Mouse (Mus musculus) hindbrain, embryonic 10.5 days (tissue): ENCODE data around the gene Esp8. TPM values are rescaled to one million over a fixed set of nuclear protein-coding genes. Genes with fewer than 3 reads are reported as not detected.
"Not testable (repeated sequence)": the region's sequence is repeated elsewhere in the genome, so short reads cannot be mapped to it uniquely, and the experiment has no call there.

Experiments
- DNase-seq: peaks from one replicate; pipeline ENCODE4 v3.0.0-alpha.2; 2017; ENCODE audit warnings: low spot score
- H3K27ac ChIP-seq: fragments of 300-500 bp; sonication (generic); 2 replicates; pipeline ENCODE4 v1.5.1; 2016; ENCODE audit warnings: mild to moderate bottlenecking, moderate library complexity
- H3K27me3 ChIP-seq: fragments of 300-500 bp; sonication (generic); 2 replicates; pipeline ENCODE4 v1.6.1; 2016; ENCODE audit warnings: mild to moderate bottlenecking; ENCODE audit not compliant: poor library complexity, insufficient read depth, severe bottlenecking
- H3K36me3 ChIP-seq: fragments of 300-500 bp; sonication (generic); 2 replicates; pipeline ENCODE4 v1.6.1; 2016; ENCODE audit warnings: mild to moderate bottlenecking, moderate library complexity
- H3K4me1 ChIP-seq: fragments of 300-500 bp; sonication (generic); replicated peaks from 2 replicates; pipeline ENCODE4 v1.6.1; 2016; ENCODE audit warnings: mild to moderate bottlenecking
- H3K4me3 ChIP-seq: fragments of 300-500 bp; sonication (generic); 2 replicates; pipeline ENCODE4 v1.5.1; 2016; ENCODE audit warnings: mild to moderate bottlenecking, moderate library complexity
- H3K9me3 ChIP-seq: fragments of 300-500 bp; sonication (generic); 2 replicates; pipeline ENCODE4 v1.6.1; 2016; ENCODE audit warnings: mild to moderate bottlenecking, moderate library complexity
- WGBS: fragments of 180-500 bp; shearing (Covaris S2); methylation state at CpG from one replicate; pipeline ENCODE4 v1.1.7; 2016; 5-methylcytosine and 5-hydroxymethylcytosine counted together
- polyA plus RNA-seq: library from polyadenylated mRNA; unstranded; fragments of >200 nt; fragmentation: Nextera tagmentation; extraction: Ambion mirVana; gene quantifications from 2 replicates; pipeline ENCODE4 v1.2.1, GENCODE M21; 2016

Esp8 gene
- polyA plus RNA-seq = not detected in 2 replicates

DNA sequence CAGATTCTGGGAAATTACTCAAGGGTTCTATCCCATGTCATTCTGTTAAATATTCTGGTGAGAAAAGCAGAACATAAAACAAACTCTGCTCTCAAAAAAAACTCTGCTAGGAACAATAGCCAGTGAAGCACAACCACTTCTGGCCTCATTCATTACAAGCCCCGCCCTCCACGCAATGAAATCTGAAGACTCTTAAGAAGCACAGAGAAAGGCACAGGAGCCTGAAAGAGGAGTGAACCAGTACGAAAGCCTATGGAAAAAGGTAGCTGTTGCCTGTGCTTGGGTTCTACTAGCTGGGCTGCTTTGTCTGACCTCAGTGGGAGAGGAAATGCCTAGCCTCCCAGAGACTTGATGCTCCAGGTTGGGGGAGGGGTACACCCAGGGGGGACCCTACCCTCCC lies at the start of gene Esp8:
Gene Esp8 (plus strand): TSS at position 205 of the 400 bp plus-strand sequence.
- 42% methylated on average over 3 of the region's 3 CpGs for WGBS
- no peaks in the 10 kb centered on the region for H3K36me3 ChIP-seq
- no peak within 1 kb of the TSS for H3K4me3 ChIP-seq
- H3K4me1 ChIP-seq = peaks cover 4% of the 10 kb centered on the region; the same call in 1 of the 2 replicates
- no peak within 1 kb of the TSS for H3K27ac ChIP-seq
- no peaks in the 10 kb centered on the region for H3K27me3 ChIP-seq
- no peaks in the 10 kb centered on the region for H3K9me3 ChIP-seq
- DNase-seq = no peak

DNA sequence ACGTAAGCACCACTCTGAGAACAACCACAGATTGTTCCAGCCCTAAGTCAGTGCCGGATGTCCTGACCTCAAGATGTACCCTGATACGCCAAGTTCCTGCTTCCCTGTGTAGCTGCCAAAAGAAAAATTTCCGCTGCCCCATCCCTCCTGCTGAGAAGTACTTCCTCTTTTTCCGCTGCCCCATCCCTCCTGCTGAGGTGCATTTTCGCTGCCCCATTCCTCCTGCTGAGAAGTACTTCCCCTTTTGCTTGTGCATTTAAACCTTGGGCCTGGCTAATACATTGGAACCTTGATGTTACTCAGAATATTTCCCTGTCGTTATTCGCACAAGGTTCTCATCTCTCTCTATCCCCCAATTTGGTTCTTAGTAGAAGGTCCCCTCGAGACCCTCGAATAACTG lies 36.3 kb upstream of the Esp8 start:
- 67% methylated on average over 10 of the region's 10 CpGs for WGBS
- not testable (repeated sequence) for H3K27me3 ChIP-seq, H3K9me3 ChIP-seq, H3K4me1 ChIP-seq, DNase-seq, H3K36me3 ChIP-seq, H3K4me3 ChIP-seq, H3K27ac ChIP-seq

DNA sequence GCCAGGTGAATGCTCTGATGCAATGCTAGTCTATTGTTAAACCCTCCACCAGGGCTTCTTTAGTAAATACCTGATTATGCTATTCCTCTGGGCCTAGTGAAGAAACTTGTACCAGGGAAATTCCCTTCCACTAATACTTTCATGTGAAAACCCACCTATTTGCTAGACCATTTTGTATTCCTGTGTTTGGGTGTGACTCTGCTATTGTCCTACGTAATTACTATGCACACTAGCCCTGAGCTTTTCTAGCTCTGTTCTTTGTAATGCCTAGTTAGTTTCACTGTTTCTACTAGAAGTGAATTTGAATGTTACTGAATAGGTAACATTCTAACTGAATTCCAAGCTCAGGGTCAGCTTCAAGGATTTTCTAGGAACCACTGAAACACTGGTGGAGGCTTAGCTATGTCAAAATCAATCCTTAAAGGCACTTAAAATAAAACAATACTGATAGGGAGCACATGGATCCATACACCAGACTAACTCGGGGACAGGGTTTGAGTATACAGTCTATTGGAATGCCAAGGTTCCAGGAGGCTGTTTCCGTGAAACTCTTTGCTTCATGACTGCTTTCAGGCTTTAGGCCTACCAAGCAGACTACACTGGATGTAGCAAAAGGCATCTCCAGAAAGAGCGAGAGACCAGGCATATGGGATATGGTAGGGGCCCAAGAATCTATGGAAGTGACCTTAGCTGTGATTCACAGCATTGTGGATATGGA lies 24.2 kb upstream of the Esp8 start:
- not testable (repeated sequence) for DNase-seq, H3K36me3 ChIP-seq, H3K27me3 ChIP-seq, H3K9me3 ChIP-seq, H3K4me3 ChIP-seq, H3K4me1 ChIP-seq, H3K27ac ChIP-seq
- 93% methylated on average over 4 of the region's 4 CpGs for WGBS

DNA sequence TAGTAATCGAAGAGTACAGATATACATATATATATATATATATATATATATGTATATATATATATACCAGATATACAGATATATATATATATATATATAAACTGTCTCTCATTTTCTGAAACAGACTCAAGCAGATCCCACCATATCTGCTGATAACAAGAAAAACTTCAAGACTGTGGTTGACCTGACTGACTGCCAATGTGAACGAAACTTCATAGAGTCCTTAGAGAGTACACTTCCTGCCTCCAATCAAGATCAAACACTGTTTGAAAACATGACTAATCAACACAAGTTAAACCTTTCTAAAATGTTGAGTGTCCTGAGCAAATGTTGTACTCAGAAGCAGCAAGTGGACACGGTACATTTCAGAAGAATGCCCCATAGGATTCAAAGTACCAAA lies 10.0 kb downstream of the Esp8 start:
- Histone ChIP-seq H3K27ac (no peak overlapping the region), H3K4me1 (no peaks in the 10 kb centered on the region), H3K27me3 (no peaks in the 10 kb centered on the region), H3K9me3 (no peaks in the 10 kb centered on the region), H3K4me3 (no peak overlapping the region), H3K36me3 (no peaks in the 10 kb centered on the region)
- no peak for DNase-seq
- 68% methylated on average over 3 of the region's 3 CpGs for WGBS

DNA sequence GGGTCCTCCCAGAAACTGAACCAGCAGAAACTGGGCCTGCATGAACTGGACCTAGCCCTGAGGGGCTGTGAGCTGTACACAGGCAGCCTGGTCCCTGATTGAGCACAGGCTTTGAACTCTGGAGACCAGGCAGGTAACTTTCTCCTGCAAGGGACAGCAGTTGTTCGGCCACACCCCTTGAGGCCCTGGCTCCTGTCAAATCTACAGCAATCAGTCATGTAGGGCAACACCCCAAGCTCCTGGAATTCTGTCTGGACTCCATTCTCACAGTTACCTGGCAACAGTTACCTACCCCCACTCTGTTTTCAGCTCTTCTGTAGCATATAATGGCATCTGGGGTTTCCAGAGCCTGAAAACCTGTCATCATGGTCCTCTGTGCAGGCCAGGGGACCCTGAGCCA lies 11.3 kb downstream of the Esp8 start:
- WGBS = 81% methylated on average over 1 of the region's 1 CpGs
- no peaks in the 10 kb centered on the region for H3K9me3 ChIP-seq
- H3K4me1 ChIP-seq = no peaks in the 10 kb centered on the region
- H3K27ac ChIP-seq = no peak overlapping the region
- H3K27me3 ChIP-seq = no peaks in the 10 kb centered on the region
- H3K4me3 ChIP-seq = no peak overlapping the region
- no peaks in the 10 kb centered on the region for H3K36me3 ChIP-seq
- no peak for DNase-seq

DNA sequence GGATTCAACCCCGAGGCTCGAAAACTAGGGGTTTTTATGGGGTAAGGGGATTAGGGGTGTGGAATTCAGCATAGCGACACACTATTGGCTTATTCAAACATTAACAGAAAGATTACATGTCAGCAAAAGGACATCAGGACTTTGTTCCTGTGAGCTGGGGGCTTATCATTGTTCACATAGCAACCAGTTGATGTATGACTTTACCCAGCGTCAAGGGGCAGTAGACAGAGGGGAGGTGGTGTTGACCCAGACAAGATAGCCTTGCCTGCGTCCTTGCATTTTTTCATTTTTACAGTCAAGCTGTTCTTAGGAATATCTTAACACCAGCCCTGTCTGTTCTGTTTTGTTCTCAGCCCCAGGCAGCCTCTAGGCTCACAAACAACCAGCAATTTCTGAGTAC lies 27.2 kb downstream of the Esp8 start:
- not testable (repeated sequence) for H3K9me3 ChIP-seq, H3K27ac ChIP-seq, H3K4me1 ChIP-seq, DNase-seq, H3K4me3 ChIP-seq, H3K36me3 ChIP-seq, H3K27me3 ChIP-seq
- WGBS = 85% methylated on average over 5 of the region's 5 CpGs

DNA sequence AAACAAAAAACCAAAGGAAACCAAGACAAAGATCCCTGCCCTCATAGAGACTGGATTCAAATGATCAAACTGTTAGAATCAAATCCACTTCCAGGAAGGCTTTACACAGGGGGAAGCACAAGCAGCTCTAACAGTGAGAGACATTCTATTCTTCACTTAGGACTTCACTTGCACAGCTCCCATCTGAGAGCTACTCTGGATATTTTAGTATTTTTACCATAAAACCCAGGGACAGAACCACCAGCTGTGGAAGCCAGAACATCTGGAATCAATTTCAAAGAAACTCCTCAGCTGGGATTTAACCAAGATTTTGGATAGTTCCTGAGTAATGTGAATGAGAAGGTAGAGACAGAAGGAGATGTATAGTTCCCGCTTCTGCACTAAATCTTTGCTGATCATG lies 33.6 kb downstream of the Esp8 start:
- H3K9me3 ChIP-seq = no peaks in the 10 kb centered on the region
- H3K27me3 ChIP-seq = no peaks in the 10 kb centered on the region
- H3K36me3 ChIP-seq = no peaks in the 10 kb centered on the region
- WGBS = 60% methylated on average over 1 of the region's 1 CpGs
- no peaks in the 10 kb centered on the region for H3K4me1 ChIP-seq
- no peak overlapping the region for H3K4me3 ChIP-seq
- no peak overlapping the region for H3K27ac ChIP-seq
- DNase-seq = no peak

DNA sequence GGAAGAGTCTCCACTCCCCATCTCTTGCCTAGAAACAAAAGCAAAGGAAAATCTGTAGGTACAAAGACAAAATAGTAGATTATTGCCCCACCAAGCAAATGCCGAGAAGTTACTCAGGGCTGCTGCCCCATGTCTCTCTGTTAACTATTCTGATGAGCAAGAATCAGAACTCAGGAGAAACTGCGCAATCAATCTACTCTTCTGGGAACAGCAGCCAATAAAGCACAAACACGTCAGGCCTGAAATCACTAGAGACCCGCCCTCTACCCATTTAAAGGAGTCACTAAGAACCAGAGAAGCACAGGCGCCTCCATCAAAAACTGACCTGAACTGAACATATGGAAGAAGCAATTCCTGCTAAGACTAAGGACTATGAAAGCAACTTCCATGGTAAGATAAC lies 41.4 kb downstream of the Esp8 start, which contains the start of gene Esp6:
Gene Esp6 (plus strand): TSS at position 301 of the 400 bp plus-strand sequence.
- 89% methylated on average over 5 of the region's 5 CpGs for WGBS
- no peaks in the 10 kb centered on the region for H3K9me3 ChIP-seq
- no peaks in the 10 kb centered on the region for H3K36me3 ChIP-seq
- H3K4me1 ChIP-seq = no peaks in the 10 kb centered on the region
- no peak within 1 kb of the TSS for H3K27ac ChIP-seq
- H3K27me3 ChIP-seq = no peaks in the 10 kb centered on the region
- no peak within 1 kb of the TSS for H3K4me3 ChIP-seq
- DNase-seq = no peak

Other genes starting within 250 kb of the Esp8 start
- gene Crisp1, start 200.8 kb upstream of the Esp8 start, polyA plus RNA-seq = not detected in 2 replicates
- not detected in 2 replicates for gene Esp6, start 41.5 kb downstream of the Esp8 start, polyA plus RNA-seq
- gene Esp4, start 78.6 kb downstream of the Esp8 start, polyA plus RNA-seq = not detected in 2 replicates
- gene Esp3, start 112.1 kb downstream of the Esp8 start, polyA plus RNA-seq = not detected in 2 replicates
- not detected in 2 replicates for gene Esp1, start 207.1 kb downstream of the Esp8 start, polyA plus RNA-seq